Mouse (Mus musculus): ENCODE results near the gene Nr1i3. TPM values are rescaled to one million over a fixed set of nuclear protein-coding genes. Genes with fewer than 3 reads are reported as not detected.

Gene Nr1i3
- polyA plus RNA-seq, 1 experiment from 2014 or later = 0.25 TPM

DNA sequence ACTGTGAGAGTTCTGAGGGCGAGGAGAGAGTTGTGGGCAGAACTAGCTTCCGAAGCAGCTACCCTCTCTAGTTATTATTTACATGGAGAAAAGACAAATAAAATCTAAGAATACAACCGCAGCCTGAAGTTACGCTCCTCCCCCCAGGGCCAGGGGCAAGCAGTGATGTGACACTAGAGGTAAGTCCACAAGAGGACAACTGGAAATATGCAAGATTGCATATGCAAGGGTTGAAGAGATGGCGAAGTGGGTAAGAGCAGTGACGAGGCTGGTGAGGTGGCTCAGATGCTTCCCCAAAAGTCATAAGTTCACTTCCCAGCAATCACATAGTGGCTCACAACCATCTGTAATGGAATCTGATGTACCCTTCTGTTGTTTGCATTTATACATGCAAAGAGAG, 9.4 kb downstream of the Nr1i3 start:
- Histone ChIP-seq H3K27ac (peak overlapping the region; percentile 89), H3K4me2 (replicated peaks) (peak overlapping the region; percentile 55), H3K4me1 (peaks cover 11% of the 10 kb centered on the region), H3K27me3 (no peaks in the 10 kb centered on the region), H3K36me3 (peaks cover 21% of the 10 kb centered on the region), H3K9me3 (no peaks in the 10 kb centered on the region), H3K9ac (peak overlapping the region; percentile 51), H3K4me3 (peak overlapping the region; percentile 66)
- 81% methylated on average over 6 of the region's 6 CpGs for WGBS
- ATAC-seq (ENCODE audit: low FRiP score, low read depth) = no peak

DNA sequence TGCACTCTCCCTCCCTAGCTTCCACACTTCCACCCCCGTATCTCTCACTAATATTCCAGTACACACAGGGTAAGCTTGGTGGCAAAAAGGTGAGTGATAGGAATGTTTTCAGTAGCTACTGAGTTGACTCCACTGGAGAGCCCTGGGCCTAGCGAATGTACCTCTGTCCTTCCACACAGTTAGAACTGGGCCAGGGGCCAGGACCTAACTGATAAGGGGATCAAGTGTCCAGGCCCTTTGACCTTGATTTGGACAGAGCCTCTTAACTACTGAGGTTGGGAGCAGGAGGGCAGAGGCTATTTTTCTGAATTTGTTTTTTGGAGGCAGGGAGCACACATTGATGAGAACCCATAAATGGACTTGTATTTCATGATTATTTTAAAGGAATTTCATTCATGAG, 10.0 kb downstream of the Nr1i3 start:
- no peaks in the 10 kb centered on the region for H3K27me3 ChIP-seq
- WGBS = 86% methylated on average over 2 of the region's 2 CpGs
- ATAC-seq (ENCODE audit: low FRiP score, low read depth) = no peak

DNA sequence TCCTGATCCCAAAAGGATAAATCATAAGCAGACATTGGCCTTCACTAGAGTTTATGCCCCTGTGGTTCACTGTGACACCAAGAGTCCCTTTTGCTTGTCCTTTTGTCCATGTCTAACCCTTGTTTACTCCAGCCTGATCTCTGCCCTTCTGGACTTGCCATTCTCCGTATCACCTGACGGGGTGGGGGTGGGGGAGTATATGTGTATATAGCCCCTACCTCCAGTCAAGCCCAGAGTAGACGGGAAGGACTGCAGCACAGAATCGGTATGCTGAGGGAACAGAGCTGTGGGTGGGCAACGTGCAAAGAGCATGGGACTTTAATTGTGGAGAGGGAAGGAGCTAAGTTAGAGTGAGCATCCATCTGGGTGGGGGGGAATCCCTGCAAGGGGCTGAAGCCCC, 11.1 kb downstream of the Nr1i3 start, which contains the start of gene Apoa2:
Apoa2 (plus strand) TSS at position 198 of the 400 bp plus-strand sequence.
- no peak for ATAC-seq (ENCODE audit: low FRiP score, low read depth)
- H3K4me3 ChIP-seq = no peak within 1 kb of the TSS
- H3K4me1 ChIP-seq = peaks cover 14% of the 10 kb centered on the region
- no peak within 1 kb of the TSS for H3K4me2 ChIP-seq (replicated peaks)
- H3K27me3 ChIP-seq = no peaks in the 10 kb centered on the region
- H3K36me3 ChIP-seq = peaks cover 4% of the 10 kb centered on the region
- H3K27ac ChIP-seq = no peak within 1 kb of the TSS
- H3K9ac ChIP-seq = no peak within 1 kb of the TSS
- no peaks in the 10 kb centered on the region for H3K9me3 ChIP-seq
- 77% methylated on average over 5 of the region's 5 CpGs for WGBS

More for the DNA sequence above, 10.0 kb downstream of the Nr1i3 start:
- no peak overlapping the region for H3K4me3 ChIP-seq
- H3K4me2 ChIP-seq (replicated peaks) = no peak overlapping the region
- no peak overlapping the region for H3K9ac ChIP-seq
- no peak overlapping the region for H3K27ac ChIP-seq
- H3K9me3 ChIP-seq = no peaks in the 10 kb centered on the region
- peaks cover 15% of the 10 kb centered on the region for H3K36me3 ChIP-seq
- H3K4me1 ChIP-seq = peaks cover 11% of the 10 kb centered on the region

DNA sequence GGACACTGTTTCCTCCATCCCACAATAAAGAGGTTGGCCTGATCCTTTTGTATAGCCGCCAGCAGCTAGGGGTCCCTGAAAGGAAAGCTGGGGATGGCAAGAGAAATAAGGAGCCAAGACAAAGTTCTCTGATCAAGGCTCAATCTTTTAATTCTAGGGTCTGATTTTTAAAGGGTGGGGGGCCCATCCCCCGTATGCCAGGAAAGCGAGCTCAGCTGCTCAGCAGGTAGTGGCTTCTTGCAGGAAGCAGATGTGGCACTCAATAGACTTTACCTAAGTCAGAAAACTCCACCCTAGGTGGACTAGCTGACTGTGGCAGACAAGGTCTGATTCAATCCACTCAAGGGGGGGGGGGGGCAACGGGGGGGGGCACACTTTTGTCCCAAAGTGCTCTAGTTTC, 13.0 kb downstream of the Nr1i3 start:
- ATAC-seq (ENCODE audit: low FRiP score, low read depth) = no peak

DNA sequence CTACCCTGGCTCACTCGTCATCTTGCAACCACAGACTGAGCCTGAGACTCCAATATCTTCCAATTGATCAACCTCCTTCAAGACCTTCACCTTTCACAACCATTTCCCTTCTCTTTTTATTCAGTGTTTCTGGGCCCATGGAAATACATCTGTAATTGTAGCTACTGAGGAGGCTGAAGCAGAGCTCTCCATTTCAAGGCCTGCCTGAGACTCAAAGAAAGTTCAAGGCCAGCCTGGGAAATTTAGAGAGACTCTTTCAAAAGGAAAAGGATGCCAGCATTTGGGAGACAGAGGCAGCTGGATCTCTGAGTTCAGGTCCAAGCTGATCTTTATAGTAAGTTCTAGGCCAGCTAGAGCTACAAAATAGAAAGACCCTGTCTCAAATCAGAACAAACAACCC, 14.1 kb downstream of the Nr1i3 start:
- Histone ChIP-seq H3K4me3 (no peak overlapping the region), H3K36me3 (no peaks in the 10 kb centered on the region), H3K4me1 (peaks cover 16% of the 10 kb centered on the region), H3K27me3 (no peaks in the 10 kb centered on the region), H3K9ac (no peak overlapping the region), H3K4me2 (replicated peaks) (no peak overlapping the region), H3K9me3 (no peaks in the 10 kb centered on the region), H3K27ac (no peak overlapping the region)
- no peak for ATAC-seq (ENCODE audit: low FRiP score, low read depth)
- 80% methylated on average over 1 of the region's 1 CpGs for WGBS

More for the DNA sequence above, 13.0 kb downstream of the Nr1i3 start:
- H3K27ac ChIP-seq = no peak overlapping the region
- no peaks in the 10 kb centered on the region for H3K27me3 ChIP-seq
- no peaks in the 10 kb centered on the region for H3K9me3 ChIP-seq
- no peak overlapping the region for H3K4me3 ChIP-seq
- no peak overlapping the region for H3K4me2 ChIP-seq (replicated peaks)
- H3K9ac ChIP-seq = no peak overlapping the region
- no peaks in the 10 kb centered on the region for H3K36me3 ChIP-seq
- WGBS = 49% methylated on average over 4 of the region's 4 CpGs
- peaks cover 18% of the 10 kb centered on the region for H3K4me1 ChIP-seq

DNA sequence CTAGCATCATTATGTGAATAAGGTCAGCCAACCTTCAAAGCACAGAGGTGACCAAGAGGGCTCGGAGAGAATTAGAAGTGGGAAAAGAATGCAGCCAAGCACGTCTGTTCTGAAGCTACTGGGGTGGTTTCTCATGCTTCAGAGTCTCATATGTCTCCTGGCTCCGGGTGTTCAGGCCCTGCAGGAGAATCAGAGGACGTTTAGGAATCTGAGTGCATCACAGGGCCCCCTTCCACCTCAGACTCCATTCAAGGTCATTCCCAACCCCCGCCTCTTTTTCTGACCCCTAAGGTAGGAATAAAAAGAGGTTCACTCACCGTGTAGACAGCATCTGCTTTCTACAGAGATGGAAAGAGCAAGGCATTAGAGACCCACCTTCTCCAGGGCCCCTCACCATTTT, 16.0 kb downstream of the Nr1i3 start:
- 32% methylated on average over 6 of the region's 6 CpGs for WGBS
- no peak overlapping the region for H3K9ac ChIP-seq
- H3K4me1 ChIP-seq = peaks cover 16% of the 10 kb centered on the region
- no peaks in the 10 kb centered on the region for H3K27me3 ChIP-seq
- peaks cover 16% of the 10 kb centered on the region for H3K36me3 ChIP-seq
- peak overlapping the region; percentile 40; the same call in 1 of the 2 replicates for H3K27ac ChIP-seq
- no peak overlapping the region for H3K4me2 ChIP-seq (replicated peaks)
- H3K4me3 ChIP-seq = no peak overlapping the region
- no peak for ATAC-seq (ENCODE audit: low FRiP score, low read depth)
- no peaks in the 10 kb centered on the region for H3K9me3 ChIP-seq

DNA sequence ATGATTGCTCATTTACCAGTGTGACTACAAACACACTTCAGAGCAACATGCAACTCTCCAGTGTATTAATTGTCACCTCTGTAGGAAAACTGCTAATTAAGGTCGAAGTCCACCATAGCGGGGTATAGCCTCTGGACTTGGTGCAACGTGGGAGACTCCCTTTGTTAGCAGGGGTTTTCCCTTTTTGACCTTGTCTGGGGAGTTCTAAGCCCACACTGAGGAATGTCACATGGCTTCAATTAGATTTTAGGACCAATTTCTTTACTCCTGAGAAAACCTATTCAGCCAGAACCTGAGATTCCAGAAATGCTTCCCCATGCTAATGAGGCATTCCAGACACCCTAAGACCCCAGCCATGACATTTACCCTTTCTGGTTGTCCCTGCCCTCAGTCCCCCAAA, 16.4 kb downstream of the Nr1i3 start:
- ATAC-seq (ENCODE audit: low FRiP score, low read depth) = peak; percentile 66; the same call in 1 of the 2 replicates
- Histone ChIP-seq H3K36me3 (peaks cover 20% of the 10 kb centered on the region), H3K4me1 (peaks cover 16% of the 10 kb centered on the region), H3K4me3 (no peak overlapping the region), H3K9me3 (no peaks in the 10 kb centered on the region), H3K27ac (peak overlapping the region; percentile 40; the same call in 1 of the 2 replicates), H3K9ac (no peak overlapping the region), H3K27me3 (no peaks in the 10 kb centered on the region), H3K4me2 (replicated peaks) (no peak overlapping the region)
- WGBS = 17% methylated on average over 3 of the region's 3 CpGs

DNA sequence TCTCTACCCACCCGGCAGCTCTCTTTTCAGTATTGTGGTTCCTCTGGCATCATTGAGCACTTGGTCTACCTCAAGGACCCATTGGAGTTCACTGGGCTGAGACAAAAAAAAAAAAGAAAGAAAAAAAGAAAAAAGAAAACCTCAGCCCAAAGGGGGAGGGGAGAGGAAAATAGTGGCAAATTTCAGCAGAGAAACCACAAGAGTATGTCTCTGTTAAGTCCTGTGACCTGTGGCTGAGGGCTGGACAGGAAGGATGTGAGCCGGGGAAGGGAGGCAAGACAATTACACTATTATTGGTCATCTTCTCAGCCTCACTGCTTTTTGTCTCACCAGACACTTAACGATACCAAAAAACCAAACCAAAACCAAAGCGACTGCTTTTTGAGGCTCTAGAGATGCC, 18.1 kb downstream of the Nr1i3 start:
- Histone ChIP-seq H3K27ac (no peak overlapping the region), H3K27me3 (no peaks in the 10 kb centered on the region), H3K36me3 (peaks cover 36% of the 10 kb centered on the region), H3K4me2 (replicated peaks) (no peak overlapping the region), H3K9ac (no peak overlapping the region), H3K4me1 (peaks cover 16% of the 10 kb centered on the region), H3K9me3 (no peaks in the 10 kb centered on the region), H3K4me3 (no peak overlapping the region)
- ATAC-seq (ENCODE audit: low FRiP score, low read depth) = no peak
- 81% methylated on average over 4 of the region's 4 CpGs for WGBS

DNA sequence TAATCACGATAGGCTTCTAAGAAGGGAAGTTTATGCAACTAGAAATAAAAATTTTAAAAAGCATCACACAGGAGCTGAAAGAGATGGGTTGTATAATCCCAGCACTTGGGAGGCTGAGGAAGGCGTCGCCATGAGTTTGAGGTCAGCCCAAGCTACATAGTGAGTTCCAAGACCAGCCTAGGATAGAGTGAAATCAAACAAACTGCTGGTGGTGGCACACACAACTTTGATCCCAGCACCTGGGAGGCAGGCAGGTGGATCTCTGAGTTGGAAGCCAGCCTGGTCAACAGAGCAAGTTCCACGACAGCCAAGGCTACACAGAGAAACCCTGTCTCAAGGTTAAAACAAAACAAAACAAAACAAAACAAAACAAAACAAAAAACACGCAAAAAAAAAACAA, 18.6 kb downstream of the Nr1i3 start:
- Histone ChIP-seq H3K4me1 (peaks cover 16% of the 10 kb centered on the region), H3K9me3 (no peaks in the 10 kb centered on the region), H3K4me3 (no peak overlapping the region), H3K4me2 (replicated peaks) (no peak overlapping the region), H3K27ac (no peak overlapping the region), H3K9ac (no peak overlapping the region), H3K27me3 (no peaks in the 10 kb centered on the region), H3K36me3 (peaks cover 41% of the 10 kb centered on the region)
- ATAC-seq (ENCODE audit: low FRiP score, low read depth) = no peak
- 78% methylated on average over 5 of the region's 5 CpGs for WGBS

DNA sequence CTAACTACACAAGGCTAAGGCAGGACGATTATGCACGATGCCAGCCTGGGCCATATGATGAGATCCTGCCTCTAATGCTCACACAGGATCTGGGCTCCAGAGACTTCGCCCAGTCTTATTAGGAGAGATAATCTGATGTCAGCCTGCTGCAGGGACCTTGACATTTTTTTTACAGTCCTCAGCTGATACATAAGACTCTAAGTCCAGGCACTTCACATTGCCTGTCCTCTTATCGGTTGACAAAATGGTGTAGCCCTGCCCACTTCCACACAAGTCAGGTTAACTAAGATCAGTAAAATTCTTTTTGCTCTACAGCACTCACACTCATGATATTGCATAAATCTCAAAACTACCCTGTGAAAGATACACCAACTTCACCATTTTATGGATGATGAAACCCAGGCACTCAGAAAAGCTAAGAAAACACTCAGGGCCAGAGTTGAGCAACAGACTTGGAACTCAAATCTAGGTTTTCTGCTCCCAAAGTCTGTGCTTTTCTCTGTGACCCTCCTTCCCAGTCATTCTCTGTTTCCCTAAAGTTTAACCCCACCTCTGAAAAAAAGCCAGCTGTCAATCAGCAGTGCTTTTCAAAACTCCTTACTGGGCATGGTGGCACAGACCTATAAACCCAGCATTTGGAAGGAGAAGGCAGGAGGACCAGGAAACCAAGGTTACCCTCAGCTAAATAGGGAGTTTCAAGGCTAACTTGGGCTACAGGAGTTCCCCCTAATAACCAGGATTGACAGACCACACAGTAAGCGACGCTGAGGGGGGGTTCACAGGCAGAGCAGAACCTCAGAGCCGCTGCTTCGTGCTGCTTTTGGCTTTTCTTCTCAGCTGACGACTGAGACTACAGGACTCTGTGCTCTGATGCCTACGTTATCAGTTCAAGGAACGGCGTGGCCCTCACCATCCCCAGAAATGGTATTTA, 19.3 kb downstream of the Nr1i3 start:
- no peak for ATAC-seq (ENCODE audit: low FRiP score, low read depth)
- Histone ChIP-seq H3K4me2 (replicated peaks) (no peak overlapping the region), H3K4me1 (peaks cover 16% of the 10 kb centered on the region), H3K27me3 (no peaks in the 10 kb centered on the region), H3K9ac (no peak overlapping the region), H3K4me3 (no peak overlapping the region), H3K27ac (no peak overlapping the region), H3K9me3 (no peaks in the 10 kb centered on the region), H3K36me3 (peaks cover 48% of the 10 kb centered on the region)
- 85% methylated on average over 12 of the region's 12 CpGs for WGBS

DNA sequence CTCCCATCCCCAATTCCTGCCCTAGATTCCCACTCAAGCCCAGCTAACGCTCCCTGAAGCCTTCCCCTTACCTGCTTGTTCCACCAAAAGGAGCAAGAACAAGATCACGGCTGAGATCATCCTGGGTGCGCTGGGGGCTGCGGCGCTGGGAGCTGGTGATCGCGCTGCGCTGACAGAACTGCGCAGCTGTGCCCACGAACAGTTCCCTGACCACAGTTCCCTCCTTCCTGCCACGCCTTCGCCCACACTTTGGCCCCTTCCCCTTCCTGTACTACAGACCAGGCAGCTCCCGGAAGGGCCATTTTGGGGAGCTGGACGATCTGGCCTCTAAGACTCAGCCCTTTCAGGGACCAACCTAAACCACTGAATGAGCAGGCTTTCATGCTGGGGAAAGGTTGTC, 20.4 kb downstream of the Nr1i3 start, which contains the start of gene Fcer1g:
Fcer1g (minus strand) TSS at position 240 of the 400 bp plus-strand sequence.
- 93% methylated on average over 14 of the region's 14 CpGs for WGBS

DNA sequence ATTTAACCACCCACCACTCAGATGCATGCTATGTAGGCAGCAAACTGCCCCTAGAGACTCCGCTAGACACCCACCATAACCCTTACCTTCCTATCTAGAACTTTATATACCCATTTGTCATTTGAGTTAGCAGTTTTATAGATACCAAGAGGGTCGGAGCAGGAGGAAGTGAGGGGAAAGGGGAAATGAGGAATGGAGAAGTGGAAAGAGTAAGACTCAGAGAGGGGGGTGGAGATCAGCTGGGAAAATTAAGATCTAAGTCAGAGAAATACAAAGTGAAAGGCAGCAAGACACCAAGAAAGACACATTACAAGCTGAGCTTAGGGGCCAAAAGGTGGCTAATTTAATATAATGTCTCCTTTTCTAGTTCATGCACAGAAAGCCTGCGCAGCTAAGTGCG, 20.8 kb downstream of the Nr1i3 start:
- Histone ChIP-seq H3K27me3 (no peaks in the 10 kb centered on the region), H3K9me3 (no peaks in the 10 kb centered on the region), H3K4me3 (no peak overlapping the region), H3K4me2 (replicated peaks) (no peak overlapping the region), H3K36me3 (peaks cover 63% of the 10 kb centered on the region), H3K27ac (no peak overlapping the region), H3K9ac (no peak overlapping the region), H3K4me1 (peaks cover 16% of the 10 kb centered on the region)
- ATAC-seq (ENCODE audit: low FRiP score, low read depth) = no peak
- WGBS = 84% methylated on average over 4 of the region's 4 CpGs

More for the DNA sequence above, 20.4 kb downstream of the Nr1i3 start, which contains the start of gene Fcer1g:
- Histone ChIP-seq H3K27ac (no peak within 1 kb of the TSS), H3K27me3 (no peaks in the 10 kb centered on the region), H3K4me3 (no peak within 1 kb of the TSS), H3K36me3 (peaks cover 58% of the 10 kb centered on the region), H3K4me1 (peaks cover 16% of the 10 kb centered on the region), H3K4me2 (replicated peaks) (no peak within 1 kb of the TSS), H3K9ac (no peak within 1 kb of the TSS), H3K9me3 (no peaks in the 10 kb centered on the region)
- no peak for ATAC-seq (ENCODE audit: low FRiP score, low read depth)

Data from limb, embryonic 13.5 days (tissue).